Mouse (Mus musculus): ENCODE measurements around the gene Adck2. TPM values are rescaled to one million over a fixed set of nuclear protein-coding genes. Genes with fewer than 3 reads are reported as not detected.

The Adck2 gene
- total RNA-seq (2021): 10 to 100 TPM; 16.5 to 16.6 TPM

- DNase-seq (ENCODE audit: low spot score): peak; percentile 64
- intact Hi-C loops (cut with DNase I): no loop called here
These were observed at the start of gene Adck2 for GRCm38 (mm10) chr6:39573791-39574554. TSS of gene Adck2 (plus strand) at chr6:39573873.

GRCm38 (mm10) chr6:39526797-39527196 is 46.9 kb upstream of the Adck2 start:
- DNase-seq (ENCODE audit: low spot score): no peak
- intact Hi-C loops (cut with DNase I): no loop called here

DNA sequence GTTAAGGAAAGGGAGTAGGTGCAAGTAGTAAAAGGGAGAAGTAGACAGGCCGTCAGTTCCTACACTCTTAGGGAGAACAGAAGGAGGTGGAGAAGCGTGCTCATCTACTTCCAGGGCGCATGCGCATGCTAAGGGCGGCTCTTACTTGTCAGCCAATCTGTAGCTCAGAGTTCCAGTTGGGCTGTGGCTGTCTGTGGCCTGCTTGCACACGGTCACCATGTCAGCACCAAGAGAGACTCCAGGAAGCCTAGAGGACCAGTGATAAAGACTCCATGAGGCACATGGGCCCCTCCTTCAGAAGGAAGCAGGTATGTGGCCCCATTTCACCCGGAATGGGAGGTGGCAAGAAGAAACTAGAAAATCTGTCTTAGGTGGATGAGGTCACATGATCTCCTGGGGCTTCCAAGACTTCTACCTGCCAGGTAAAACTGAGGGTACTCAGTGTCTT is 46.3 kb upstream of the Adck2 start:
- no peak for DNase-seq (ENCODE audit: low spot score)

DNA sequence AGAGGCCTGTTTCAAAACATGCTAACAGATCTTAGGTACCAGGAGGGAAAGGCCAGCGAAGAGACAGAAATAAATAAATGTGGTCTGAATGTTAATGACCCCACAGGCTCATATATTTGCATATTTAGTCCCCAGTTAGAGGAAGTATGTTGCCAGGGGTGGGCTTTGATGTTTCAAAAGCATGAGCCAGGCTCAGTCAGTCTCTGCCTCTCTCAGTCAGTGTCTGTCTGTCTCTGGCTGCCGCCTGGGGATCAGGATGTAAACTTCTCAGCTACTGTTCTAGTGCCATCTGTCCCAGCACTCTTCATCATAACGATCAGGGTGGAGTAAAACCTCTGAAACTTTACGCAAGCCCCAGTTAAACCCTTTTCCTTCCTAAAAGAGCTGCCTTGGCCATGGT is 45.9 kb upstream of the Adck2 start:
- DNase-seq (ENCODE audit: low spot score): no peak
- intact Hi-C loops (cut with DNase I): no loop called here

More for the DNA sequence above, 46.3 kb upstream of the Adck2 start:
- intact Hi-C loops (cut with DNase I): no loop called here

DNA sequence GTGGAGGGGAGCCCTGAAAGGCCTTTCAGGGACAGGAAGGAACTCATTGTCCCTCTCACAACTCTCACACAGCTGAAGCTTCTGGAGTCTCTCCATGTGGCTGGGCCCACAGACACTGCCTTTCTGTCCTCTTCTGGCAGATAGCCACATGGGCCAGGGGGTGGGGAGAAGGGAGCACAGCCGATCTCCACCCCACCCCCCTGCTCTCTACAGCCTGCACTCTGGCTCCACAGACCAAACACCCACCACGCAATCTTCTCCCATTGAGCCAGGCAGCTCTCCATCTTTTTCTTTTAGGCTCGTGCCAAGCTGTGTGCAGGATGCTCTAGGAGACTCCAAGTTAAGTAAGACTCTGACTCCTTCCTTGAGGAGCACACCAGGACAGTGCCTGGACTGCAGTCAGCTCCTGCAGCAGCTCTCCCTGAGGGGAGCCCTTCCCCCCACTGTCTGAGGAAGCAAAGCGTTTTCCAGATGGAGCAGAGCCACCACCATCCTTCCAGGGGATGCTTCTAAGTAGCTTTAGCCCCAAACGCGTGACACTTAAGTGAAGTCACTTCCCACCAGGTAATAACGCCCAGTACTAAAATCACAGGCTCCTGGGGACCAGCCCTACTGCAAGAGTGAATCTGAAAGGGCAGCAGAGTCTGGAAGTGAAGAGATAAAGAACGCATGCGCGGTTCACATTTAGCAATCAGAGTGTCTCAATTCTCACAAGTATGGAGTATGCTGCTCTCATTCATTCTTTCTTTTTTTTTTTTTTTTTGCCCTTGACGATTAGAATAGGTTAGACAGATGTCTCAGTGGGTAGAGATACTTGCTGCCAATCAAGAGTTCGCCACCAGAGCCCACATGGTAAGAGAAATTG is 44.8 kb upstream of the Adck2 start:
- peak; percentile 72 for DNase-seq (ENCODE audit: low spot score)
- intact Hi-C loops (cut with DNase I): no loop called here

DNA sequence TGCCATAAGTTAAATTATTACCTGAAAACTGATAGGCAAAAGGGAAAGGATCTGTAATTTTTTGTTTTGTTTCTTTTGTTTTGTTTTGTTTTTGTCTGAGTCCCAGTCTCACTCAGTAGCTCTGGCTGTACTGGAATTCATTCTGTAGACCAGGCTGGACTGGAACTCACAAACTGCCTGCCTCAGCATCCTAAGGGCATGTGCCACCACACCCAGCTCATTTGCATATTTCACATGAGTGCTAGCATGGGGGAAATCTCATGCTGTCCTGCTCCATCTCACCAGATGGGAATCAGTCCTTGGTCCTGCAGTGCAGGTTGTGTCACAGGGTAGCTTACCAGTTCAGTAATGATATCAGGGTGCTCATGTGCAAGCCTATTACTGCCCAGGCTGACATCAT is 38.7 kb upstream of the Adck2 start:
- intact Hi-C loops (cut with DNase I): no loop called here
- DNase-seq (ENCODE audit: low spot score): no peak

DNA sequence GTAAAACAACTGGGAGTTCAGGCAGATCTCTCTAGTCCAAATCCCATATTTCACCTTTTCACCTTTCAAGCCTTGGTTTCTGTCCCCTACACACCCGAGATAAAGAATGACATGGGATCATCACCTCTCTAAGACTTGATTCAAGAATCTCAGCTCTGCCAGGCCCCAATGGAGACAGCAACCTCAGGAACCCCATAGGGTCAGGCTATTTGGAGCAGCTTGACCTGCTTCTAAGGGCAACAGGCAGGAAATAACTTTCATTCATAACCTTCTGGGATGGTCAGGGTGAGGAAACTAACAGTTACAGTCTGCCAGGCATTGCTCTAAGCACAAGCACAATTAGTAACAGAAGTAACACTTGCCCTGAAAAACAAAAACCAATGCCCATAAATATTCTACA is 37.1 kb upstream of the Adck2 start:
- intact Hi-C loops (cut with DNase I): no loop called here
- no peak for DNase-seq (ENCODE audit: low spot score)

DNA sequence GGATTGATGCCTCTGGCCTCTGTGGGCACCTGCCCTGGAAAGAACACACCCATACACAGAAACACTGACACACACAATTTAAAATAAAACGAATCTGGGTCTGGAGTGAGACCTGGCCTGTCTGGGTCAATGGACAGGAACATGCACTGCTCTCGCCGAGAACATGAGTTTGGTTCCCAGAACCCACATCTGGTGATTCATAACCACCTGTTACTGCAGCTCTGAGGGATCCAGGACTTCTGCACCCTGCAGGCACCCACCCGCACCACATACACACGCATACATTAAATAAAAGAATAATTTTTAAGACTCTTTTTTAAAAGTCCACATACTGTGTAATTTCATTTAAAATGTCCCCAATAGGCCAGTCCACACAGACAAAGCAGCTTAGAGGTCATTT is 36.4 kb upstream of the Adck2 start:
- intact Hi-C loops (cut with DNase I): no loop called here

DNA sequence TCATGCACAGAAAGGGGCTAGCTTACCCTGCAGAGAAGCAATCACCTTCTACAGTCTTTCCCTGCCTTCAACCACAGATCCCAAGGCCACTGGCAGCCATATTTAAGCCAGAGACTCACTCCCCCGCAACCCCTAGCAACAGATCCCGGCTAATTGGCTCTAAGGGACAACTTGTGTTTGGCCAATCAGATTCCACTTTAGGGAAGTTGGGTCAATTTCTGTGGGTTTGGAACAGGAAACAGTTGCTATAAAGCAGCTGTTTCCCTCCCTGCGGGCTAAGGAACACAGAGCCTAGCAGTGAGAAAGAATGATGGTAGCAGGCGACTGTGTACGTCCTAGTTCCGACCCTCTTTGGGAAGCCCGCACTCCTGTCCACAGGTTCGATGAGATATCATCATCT is 35.4 kb upstream of the Adck2 start:
- intact Hi-C loops (cut with DNase I): no loop called here
- DNase-seq (ENCODE audit: low spot score): no peak

More for the DNA sequence above, 36.4 kb upstream of the Adck2 start:
- DNase-seq (ENCODE audit: low spot score): no peak

- peak; percentile 64 for DNase-seq (ENCODE audit: low spot score)
- intact Hi-C loops (cut with DNase I): no loop called here
These were observed 34.0 kb upstream of the Adck2 start for GRCm38 (mm10) chr6:39539679-39540155.

DNA sequence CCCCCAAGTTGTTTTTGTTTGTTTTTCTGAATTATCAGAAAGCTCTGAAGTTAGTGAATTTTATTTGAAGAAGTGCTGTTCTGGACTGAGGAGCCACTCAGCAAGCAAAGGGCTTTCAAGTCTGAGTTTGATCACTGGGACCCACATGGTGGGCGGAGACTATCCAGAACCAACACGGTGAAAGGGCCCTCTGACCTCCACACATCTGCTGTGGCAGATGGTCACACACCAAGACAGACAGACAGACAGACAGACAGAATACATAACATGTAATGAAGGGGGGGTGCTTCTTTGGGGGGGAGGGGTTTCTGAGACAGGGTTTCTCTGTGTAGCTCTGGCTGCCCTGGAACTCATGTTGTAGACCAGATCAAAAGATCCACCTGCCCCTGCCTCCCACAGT is 33.1 kb upstream of the Adck2 start:
- intact Hi-C loops (cut with DNase I): no loop called here
- DNase-seq (ENCODE audit: low spot score): no peak

GRCm38 (mm10) chr6:39542631-39543597 is 30.8 kb upstream of the Adck2 start:
- intact Hi-C loops (cut with DNase I): loop anchor here (2.0 kb wide), 1 partner anchor 14 kb away; the partner anchor contains the start of gene Dennd2a
- DNase-seq (ENCODE audit: low spot score): peak; percentile 83

DNA sequence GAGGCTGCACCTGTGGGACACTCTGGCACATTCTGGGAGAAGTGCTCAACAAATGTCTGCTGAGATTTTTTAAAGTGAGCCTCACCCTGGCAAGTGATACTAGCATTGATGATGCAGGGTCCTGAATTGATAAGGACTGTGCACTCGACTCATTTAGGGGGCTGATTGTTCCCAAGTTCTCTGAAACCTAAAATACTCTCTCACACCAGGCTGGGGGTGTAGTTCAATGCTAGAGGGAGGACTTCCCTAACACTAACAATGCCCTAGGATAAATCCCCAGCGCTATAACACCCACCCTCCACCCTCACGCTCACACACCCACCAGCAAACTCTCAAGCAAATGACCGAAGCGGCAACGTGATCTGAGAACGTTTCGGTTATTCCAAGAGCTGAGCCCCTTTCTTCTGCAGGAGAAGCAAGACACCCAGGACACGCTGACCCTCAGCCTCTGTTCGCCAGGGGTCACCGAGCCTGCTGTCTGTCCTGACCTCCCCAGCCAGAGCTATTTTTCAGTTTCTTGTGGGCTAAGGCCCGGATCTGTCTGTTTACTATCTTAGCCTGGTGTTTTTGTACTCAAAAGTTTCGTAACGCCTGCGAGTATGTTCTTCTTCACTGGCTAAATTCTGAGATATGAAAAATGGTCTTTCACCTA is 29.8 kb upstream of the Adck2 start:
- intact Hi-C loops (cut with DNase I): loop anchor here (2.0 kb wide), 1 partner anchor 13 kb away; the partner anchor contains the start of gene Dennd2a
- no peak for DNase-seq (ENCODE audit: low spot score)

DNA sequence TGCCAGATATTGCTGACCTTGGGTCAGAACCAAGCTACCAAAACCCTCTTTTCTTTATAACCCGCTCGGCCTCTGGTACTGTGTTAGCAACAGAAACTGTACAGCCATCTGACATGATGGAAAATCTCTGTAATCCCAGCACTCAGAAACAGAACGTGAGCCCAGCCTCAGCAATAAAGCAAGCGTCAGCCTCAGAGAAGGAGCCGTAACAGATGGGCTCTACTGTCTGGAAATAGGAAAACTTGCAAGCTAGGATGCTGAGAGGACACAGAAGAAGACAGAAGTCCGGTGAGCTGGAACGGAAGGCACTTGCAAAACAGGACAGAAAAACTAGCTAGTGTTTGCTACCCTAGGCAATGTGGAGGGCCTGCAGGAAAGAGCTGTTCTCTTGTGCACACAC is 28.2 kb upstream of the Adck2 start:
- no peak for DNase-seq (ENCODE audit: low spot score)
- intact Hi-C loops (cut with DNase I): no loop called here

- DNase-seq (ENCODE audit: low spot score): no peak
- intact Hi-C loops (cut with DNase I): no loop called here
These were observed 25.6 kb upstream of the Adck2 start for GRCm38 (mm10) chr6:39548030-39548429.

DNA sequence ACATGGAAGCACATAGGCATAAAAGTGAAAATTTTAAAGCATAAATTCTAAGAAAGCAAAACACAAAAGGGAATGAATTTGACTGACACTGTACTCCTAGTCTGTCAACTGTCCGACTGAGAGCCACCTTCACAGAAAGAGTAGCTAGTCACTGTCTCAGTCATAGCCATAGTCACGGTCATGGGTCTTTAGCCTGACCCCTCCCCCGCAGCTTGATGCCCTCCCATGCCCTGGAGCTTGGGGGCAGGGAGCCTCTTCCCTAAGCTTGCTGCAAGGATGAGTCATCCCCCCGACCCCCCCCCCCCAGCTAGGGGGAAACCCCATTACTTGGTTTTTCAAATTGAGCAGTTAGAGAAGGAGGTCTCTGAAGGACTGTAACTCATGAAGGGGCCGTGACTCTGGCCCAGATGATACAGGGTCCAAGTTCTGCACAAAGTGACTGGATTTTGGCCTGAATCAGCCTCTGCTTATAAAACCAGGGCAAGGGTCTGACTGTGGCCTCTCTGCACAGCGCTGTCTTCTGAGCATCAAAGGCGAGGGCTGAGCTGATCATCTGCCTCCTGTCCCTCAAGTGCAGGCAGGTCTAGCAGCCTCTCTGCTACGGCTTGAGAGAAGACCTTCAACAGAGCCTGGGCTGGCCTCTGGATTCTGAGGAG is 21.6 kb upstream of the Adck2 start:
- DNase-seq (ENCODE audit: low spot score): no peak
- intact Hi-C loops (cut with DNase I): no loop called here

DNA sequence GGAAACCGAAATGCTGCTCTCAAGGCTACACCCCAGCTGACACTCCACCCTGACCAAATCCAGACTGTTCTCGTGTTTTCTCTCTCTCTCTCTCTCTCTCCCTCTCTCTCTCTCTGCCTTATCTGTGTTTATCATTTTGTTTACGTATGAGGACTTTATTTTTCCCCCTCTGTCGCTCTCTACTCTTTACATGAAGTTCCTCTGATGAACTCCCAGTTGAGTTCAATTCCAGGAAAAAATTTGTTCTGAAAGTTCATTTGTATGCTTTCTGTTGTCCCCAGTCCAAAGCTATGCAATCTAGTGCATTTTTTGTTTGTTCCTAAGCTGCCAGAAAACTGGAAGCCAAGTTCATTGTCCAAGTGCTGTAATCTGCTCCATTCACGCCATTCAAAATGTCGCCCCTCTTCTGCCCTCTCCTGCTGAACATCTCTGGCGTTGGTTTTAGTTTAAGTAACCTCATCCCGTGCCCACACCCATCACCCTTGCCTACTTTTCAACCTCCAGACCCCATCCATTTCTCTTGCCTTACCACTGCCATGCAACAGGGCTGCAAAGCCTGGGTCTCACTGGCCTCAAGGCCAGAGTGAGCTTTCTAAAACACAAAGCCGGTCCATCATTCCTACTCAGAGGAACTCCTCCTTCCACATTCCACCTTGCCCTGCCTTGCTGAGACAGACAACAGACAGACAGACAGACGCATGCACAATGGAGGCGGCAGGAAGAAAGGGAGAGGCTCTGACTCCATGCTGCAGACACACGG is 18.6 kb upstream of the Adck2 start:
- intact Hi-C loops (cut with DNase I): no loop called here
- DNase-seq (ENCODE audit: low spot score): no peak

DNA sequence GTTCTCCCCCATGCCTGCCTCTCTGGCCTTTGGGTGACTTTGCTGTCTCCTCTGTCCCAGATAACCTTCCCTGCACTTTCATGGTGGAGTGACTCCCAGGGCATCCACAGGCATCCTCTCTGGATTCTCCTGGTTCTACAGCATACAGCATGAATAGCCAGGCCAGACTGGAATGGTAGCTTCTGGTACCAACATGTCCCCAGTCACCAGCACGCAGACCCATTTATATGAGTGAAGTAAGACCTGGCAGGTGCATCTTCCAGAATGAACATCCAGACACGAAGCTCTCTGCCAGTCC is 18.1 kb upstream of the Adck2 start:
- intact Hi-C loops (cut with DNase I): no loop called here

More for the DNA sequence above, 18.1 kb upstream of the Adck2 start:
- no peak for DNase-seq (ENCODE audit: low spot score)

Measured in heart, postnatal 25 days (tissue).